Mouse (Mus musculus): ENCODE data around the gene Hectd3.
A peak's percentile ranks its signal among the peaks of the same experiment; 100 is the strongest.

Gene Hectd3

DNA sequence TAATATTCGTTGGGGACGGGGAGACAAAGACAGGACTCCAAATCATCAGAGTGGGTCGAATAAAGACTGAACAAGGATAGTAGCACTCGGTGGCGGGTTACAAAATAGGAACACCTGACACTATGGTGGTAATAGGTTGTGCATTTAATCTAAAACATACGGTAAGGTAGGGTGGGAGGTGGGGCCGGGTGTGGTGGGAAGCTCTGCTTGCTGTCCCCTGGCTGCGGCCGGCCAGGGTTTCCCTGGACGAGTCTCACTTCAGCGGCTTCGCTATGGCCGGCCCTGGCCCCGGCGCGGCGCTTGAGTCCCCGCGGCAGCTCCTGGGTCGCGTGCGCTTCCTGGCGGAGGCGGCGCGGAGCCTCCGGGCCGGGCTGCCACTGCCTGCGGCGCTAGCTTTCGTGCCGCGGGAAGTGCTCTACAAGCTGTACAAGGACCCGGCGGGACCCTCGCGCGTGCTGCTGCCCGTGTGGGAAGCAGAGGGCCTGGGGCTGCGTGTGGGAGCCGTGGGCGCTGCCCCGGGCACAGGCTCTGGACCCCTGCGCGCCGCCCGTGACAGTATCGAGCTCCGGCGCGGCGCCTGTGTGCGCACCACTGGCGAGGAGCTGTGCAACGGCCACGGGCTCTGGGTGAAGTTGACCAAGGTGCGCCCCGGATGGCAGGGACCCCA lies at the start of gene Hectd3:
TSS of gene Hectd3 (plus strand) at position 187 of the 667 bp plus-strand sequence.
- DNase-seq (ENCODE audit: low spot score) = peak; percentile 40

- DNase-seq (ENCODE audit: low spot score) = no peak
Observed at GRCm38 (mm10) chr4:116951642-116952041, 43.5 kb upstream of the Hectd3 start.

DNA sequence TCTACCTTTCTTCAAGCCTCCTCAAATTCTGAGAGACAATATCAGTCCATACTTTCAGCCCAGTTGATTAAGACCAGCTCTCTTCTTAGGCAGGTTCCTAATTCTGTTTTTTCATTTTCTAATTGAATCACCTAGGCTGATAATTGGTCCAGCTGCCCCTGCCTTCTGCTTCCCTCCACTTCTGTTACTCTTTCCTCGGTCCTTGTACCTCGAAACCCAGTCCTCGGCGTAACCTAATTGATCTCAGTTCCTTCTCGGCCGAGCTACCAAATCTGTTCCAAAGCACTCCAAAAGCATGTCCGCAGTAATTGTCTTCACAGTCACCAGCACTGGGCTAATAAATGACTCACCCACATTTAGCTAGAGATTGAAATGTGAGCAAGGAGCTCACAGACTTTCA lies 40.2 kb upstream of the Hectd3 start:
- no peak for DNase-seq (ENCODE audit: low spot score)

DNA sequence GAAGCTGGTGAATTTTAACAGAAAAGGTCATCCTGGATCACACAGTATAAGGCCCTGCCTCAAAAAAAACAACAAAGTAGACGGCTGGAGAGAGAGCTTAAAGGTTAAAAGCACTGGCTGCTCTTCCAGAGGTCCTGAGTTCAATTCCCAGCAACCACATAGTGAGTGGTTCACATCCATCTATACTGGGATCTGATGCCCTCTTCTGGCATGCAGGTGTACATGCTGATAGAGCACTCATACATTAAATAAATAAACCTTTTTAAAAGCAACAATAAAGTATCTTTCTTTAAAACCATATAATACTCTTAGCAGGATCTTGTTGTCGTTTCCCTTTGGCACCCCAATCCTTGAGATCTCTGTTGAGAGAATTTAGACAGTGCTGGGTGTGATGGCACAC lies 18.6 kb upstream of the Hectd3 start:
- DNase-seq (ENCODE audit: low spot score) = no peak

- DNase-seq (ENCODE audit: low spot score) = no peak
Observed at GRCm38 (mm10) chr4:116985681-116986080, 9.4 kb upstream of the Hectd3 start.

DNA sequence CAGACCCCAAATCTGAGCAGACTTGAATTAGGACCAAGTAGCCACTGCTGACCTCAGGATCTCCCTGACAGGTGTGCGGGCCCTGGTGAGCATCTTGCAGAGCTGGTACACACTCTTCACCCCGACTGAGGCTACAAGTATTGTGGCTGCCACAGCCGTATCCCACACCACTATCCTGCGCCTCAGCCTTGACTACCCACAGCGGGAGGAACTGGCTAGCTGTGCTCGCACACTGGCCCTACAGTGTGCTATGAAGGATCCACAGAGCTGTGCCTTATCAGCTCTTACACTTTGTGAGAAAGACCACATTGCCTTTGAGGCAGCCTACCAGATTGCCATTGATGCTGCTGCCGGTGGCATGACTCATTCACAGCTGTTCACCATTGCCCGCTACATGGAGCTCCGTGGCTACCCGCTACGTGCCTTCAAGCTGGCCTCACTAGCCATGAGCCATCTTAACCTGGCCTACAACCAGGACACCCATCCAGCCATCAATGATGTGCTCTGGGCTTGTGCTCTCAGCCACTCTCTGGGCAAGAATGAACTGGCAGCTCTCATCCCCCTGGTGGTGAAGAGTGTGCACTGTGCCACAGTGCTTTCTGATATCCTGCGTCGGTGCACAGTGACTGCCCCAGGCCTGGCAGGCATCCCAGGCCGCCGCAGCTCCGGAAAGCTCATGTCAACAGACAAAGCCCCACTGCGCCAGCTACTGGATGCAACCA lies 8.6 kb upstream of the Hectd3 start:
- DNase-seq (ENCODE audit: low spot score) = peak; percentile 38

- DNase-seq (ENCODE audit: low spot score) = no peak
Observed at GRCm38 (mm10) chr4:116987122-116987456, 8.0 kb upstream of the Hectd3 start.

DNA sequence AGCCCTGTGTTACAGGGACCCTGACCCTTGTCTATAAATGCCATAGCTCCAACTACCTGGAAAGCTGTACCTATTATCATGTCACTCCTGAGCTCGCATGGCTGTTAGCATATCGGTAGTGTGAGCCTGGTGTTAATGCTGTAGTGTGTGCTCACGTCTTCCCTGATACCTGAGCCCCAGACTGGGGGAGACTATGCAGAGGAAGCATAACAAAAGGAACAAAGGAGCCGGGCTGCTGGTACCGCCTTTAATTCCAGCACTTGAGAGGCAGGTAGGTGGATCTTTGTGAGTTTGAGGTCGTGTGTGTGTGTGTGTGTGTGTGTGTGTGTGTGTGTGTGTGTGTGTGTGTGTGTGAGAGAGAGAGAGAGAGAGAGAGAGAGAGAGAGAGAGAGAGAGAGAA lies 5.4 kb upstream of the Hectd3 start:
- no peak for DNase-seq (ENCODE audit: low spot score)

- peak; percentile 69 for DNase-seq (ENCODE audit: low spot score)
Observed at GRCm38 (mm10) chr4:116991366-116991765, 3.8 kb upstream of the Hectd3 start.

DNA sequence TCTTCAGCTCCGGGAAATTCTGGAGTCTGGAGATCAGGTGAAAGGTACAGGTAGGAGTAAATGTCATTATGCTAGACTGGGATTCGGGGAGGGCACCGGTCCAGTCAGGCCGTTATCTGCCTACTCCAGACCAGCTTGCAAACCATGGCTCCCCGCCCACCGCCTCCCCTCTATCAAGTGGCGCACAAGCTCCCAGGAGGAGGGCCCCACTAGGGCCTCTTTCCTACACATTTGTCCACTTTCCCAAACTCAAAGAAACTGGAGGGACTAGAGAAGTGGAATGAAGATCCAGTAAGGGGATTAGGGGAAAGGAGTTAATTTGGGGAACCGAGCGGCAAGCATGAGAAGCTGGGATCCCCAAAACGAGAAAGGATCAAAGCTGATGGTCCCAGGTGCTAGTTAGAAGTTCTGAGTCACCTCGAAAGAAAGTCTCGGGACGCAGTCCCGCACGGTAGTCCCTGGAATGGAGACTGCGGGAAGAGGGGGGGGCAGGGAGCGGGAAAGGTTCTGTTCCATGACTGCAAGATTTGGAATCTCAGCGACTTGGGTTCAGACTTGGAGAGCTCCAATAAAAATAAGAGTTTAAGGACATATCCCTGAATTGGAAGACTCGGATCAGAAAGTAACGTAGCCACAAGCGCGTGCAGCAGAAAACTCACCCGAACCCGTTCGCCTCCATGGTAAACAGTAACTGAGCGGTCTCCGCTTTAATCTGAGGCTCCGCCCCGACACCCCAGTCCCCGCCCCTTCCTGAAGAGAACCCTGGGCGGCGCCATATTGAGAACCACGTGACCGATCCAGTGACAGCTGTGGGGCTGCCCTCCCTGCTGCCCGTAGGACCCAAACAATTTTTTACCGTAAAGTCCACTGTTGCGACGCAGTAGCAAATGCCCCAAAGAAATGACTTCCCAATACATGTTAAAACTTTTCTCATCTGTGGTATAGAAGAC lies 1.2 kb upstream of the Hectd3 start, which contains the start of gene Urod:
TSS of gene Urod (minus strand) at position 742 of the 950 bp plus-strand sequence.
- DNase-seq (ENCODE audit: low spot score) = peak; percentile 88

DNA sequence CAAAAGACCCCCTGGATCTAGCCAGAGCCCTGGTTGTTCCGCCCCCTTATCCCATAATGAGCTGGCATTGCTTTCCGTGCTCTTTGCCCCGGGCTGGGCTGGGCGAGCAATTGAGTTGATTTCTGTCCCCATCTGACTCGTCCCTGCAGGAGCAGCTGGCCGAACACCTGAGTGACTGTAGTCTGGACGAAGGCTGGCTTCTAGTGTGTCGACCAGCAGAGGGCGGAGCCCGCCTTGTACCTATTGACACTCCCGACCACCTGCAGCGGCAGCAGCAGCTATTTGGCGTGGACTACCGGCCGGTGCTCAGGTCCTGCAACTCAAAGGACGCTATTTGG lies 650 bp downstream of the Hectd3 start:
- peak; percentile 44 for DNase-seq (ENCODE audit: low spot score)

GRCm38 (mm10) chr4:116999513-117000154 lies 4.5 kb downstream of the Hectd3 start:
- DNase-seq (ENCODE audit: low spot score) = no peak

DNA sequence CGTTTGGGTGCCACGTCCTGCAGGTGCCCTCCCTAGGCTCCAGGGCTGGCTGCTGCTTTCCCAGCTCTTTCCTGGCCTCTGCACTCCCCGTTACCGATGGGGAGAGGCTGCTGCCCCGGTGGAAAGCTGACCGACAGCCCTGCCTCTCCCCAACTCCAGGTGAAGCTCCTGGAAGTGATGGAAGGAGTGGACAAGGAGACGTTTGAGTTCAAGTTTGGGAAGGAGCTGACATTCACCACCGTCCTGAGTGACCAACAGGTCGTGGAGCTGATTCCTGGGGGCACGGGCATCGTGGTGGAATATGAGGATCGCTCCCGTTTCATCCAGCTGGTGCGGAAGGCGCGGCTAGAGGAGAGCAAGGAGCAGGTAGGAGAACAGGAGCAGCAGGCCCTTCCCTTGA lies 6.8 kb downstream of the Hectd3 start:
- DNase-seq (ENCODE audit: low spot score) = no peak

DNA sequence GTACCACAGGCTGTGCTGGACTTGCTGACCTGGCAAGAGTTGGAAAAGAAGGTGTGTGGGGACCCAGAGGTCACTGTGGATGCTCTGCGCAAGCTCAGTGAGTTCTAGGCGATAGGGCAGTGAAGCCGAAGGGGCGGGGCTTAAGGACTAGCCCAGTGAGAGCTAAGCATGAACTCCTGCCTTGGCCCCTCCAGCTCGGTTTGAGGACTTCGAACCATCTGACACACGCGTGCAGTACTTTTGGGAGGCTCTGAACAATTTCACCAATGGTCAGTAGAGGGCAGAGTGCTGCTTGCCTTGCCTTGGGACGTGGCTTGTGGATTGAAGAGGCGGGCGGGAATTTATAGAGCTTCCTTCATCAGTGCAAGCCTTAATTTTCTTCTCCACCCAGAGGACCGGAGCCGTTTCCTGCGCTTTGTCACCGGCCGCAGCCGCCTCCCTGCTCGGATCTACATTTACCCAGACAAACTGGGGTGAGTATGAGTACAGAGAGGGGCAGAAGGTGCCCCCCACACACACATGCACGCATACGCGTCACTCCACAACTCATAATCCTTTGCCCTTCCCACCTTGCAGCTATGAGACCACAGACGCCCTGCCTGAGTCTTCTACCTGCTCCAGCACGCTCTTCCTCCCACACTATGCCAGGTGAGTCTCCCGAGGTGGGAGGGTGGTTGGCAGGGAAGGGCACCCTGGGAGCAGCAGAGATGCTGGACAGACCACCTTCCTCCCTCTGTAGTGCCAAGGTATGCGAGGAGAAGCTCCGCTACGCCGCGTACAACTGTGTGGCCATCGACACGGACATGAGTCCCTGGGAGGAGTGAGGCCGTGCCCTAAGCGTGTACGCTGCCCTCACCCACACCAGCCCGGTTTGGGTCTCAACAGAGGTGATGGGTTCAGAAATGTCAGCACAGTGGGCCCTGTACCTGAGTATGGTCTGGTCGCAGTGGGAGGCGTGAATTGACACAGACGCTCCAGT lies 7.7 kb downstream of the Hectd3 start:
- peak; percentile 44 for DNase-seq (ENCODE audit: low spot score)

GRCm38 (mm10) chr4:117004649-117005048 lies 9.5 kb downstream of the Hectd3 start:
- no peak for DNase-seq (ENCODE audit: low spot score)

DNA sequence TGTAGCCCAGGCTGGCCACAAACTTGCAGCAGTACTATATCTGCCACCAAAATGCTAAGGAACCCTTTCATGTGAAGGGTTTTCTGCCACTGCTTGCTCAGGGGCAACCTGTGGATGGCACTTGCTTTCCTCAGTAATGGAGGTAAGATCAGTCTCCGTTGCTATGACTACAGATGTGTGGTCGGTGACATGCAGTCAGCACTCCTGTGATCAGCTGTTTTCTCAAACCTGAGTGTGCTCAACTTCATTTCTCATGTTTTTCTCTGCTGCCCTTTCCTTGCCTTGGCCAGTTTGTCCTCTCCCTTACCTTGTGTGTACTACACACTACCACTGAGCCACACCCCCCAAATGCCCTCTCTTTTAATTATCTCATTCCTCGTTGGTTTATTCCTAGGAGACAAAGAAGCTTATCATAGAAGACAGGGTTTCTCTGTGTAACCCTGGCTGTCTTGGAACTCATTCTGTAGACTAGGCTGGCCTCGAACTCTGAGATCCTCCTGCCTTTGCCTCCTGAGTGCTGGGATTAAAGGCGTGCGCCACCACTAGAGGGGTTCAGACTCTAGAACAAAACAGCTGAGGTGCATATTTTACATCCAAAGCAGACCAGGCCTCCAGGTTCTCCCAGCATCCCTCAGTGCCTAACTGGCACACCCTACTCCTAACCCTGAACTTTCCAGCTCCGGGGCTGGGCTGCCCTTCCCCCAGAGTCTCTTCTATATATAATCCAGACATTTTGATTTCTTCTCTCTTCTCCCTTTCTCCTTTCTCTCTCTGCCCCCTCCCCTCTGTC lies 10.7 kb downstream of the Hectd3 start:
- DNase-seq (ENCODE audit: low spot score) = no peak

- no peak for DNase-seq (ENCODE audit: low spot score)
Observed at GRCm38 (mm10) chr4:117007058-117007457, 11.9 kb downstream of the Hectd3 start.

- DNase-seq (ENCODE audit: low spot score) = no peak
Observed at GRCm38 (mm10) chr4:117010231-117010630, 15.1 kb downstream of the Hectd3 start.

DNA sequence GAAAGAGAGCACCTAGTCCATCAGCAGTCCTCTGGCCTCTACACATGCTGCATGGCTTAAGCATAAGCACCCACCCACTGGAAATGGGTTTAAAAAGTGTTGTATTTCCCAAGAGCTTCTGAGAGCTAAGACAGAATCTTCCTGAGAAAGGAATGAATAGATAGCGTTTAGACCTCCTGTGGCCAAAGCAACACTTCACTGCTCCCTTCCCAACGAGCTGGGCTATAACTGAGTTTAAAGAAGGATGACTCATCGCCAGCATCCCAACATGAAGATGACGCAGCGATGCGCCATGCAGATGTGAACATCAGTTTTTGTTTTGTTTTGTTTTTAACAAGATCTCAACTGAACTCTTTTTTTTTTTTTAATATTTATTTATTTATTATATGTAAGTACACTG lies 18.5 kb downstream of the Hectd3 start:
- no peak for DNase-seq (ENCODE audit: low spot score)

GRCm38 (mm10) chr4:117014901-117015415 lies 19.8 kb downstream of the Hectd3 start:
- DNase-seq (ENCODE audit: low spot score) = no peak
